Mouse (Mus musculus) 3T3-L1 (cell line): ENCODE measurements around the gene Gm17364.
"Not testable (repeated sequence)": the region's sequence is repeated elsewhere in the genome, so short reads cannot be mapped to it uniquely, and the experiment has no call there.

Experiments used
- DNase-seq: peaks from one replicate; pipeline ENCODE4 v3.0.0-alpha.2; 2015; ENCODE audit warnings: low read depth, low spot score

Gene Gm17364

GRCm38 (mm10) chr13:41251667-41252066 lies 22.1 kb downstream of the Gm17364 start:
- no peak for DNase-seq

- not testable (repeated sequence) for DNase-seq
These were observed 22.5 kb downstream of the Gm17364 start for GRCm38 (mm10) chr13:41251232-41251631.

GRCm38 (mm10) chr13:41250318-41250981 lies 23.3 kb downstream of the Gm17364 start:
- peak; percentile 52 for DNase-seq

GRCm38 (mm10) chr13:41249538-41250317 lies 24.0 kb downstream of the Gm17364 start, which contains the start of gene Smim13:
Gene Smim13 (plus strand): TSS chr13:41249844.
- DNase-seq = peak; percentile 96

GRCm38 (mm10) chr13:41248751-41249520 lies 24.8 kb downstream of the Gm17364 start:
- no peak for DNase-seq

- DNase-seq = no peak
These were observed 29.4 kb downstream of the Gm17364 start for GRCm38 (mm10) chr13:41244306-41244830.

GRCm38 (mm10) chr13:41241557-41241956 lies 32.2 kb downstream of the Gm17364 start:
- DNase-seq = no peak

GRCm38 (mm10) chr13:41238805-41239130 lies 35.0 kb downstream of the Gm17364 start:
- DNase-seq = peak; percentile 72

- DNase-seq = no peak
These were observed 35.6 kb downstream of the Gm17364 start for GRCm38 (mm10) chr13:41238035-41238804.

- no peak for DNase-seq
These were observed 37.7 kb downstream of the Gm17364 start for GRCm38 (mm10) chr13:41235845-41236741.

- no peak for DNase-seq
These were observed 38.6 kb downstream of the Gm17364 start for GRCm38 (mm10) chr13:41235181-41235580.

GRCm38 (mm10) chr13:41233241-41233640 lies 40.5 kb downstream of the Gm17364 start:
- no peak for DNase-seq

GRCm38 (mm10) chr13:41232209-41232608 lies 41.6 kb downstream of the Gm17364 start:
- DNase-seq = no peak

- no peak for DNase-seq
These were observed 42.3 kb downstream of the Gm17364 start for GRCm38 (mm10) chr13:41231389-41231983.

- DNase-seq = no peak
These were observed 43.5 kb downstream of the Gm17364 start for GRCm38 (mm10) chr13:41230256-41230655.

GRCm38 (mm10) chr13:41228060-41228459 lies 45.7 kb downstream of the Gm17364 start:
- no peak for DNase-seq

GRCm38 (mm10) chr13:41226513-41226912 lies 47.3 kb downstream of the Gm17364 start:
- DNase-seq = no peak
